Mouse (Mus musculus) intestine, postnatal 0 days (tissue): ENCODE results near the gene Mthfr. TPM values are rescaled to one million over a fixed set of nuclear protein-coding genes. Genes with fewer than 3 reads are reported as not detected.

Experiments
- ATAC-seq: fragments of 200-750 bp; cut with Nextera tagmentation; 2 replicates; pipeline ENCODE4 v1.8.0; 2017; ENCODE audit warnings: mild to moderate bottlenecking, moderate TSS enrichment, moderate library complexity
- H3K27ac ChIP-seq: fragments of 300-500 bp; sonication (generic); 2 replicates; pipeline ENCODE4 v1.5.1; 2014; ENCODE audit warnings: mild to moderate bottlenecking, low read depth, low read length, moderate library complexity
- H3K27me3 ChIP-seq: fragments of 300-500 bp; sonication (generic); replicated peaks from 2 replicates; pipeline ENCODE4 v1.6.1; 2014; ENCODE audit warnings: low read length, mixed read lengths; ENCODE audit not compliant: control insufficient read depth, insufficient read depth
- H3K36me3 ChIP-seq: fragments of 300-500 bp; sonication (generic); 2 replicates; pipeline ENCODE4 v1.6.1; 2014; ENCODE audit warnings: mild to moderate bottlenecking, moderate library complexity; ENCODE audit not compliant: control insufficient read depth, insufficient read depth
- H3K4me1 ChIP-seq: fragments of 300-500 bp; sonication (generic); replicated peaks from 2 replicates; pipeline ENCODE4 v1.6.1; 2014; ENCODE audit warnings: antibody characterized with exemption, low read length, mixed read lengths; ENCODE audit not compliant: control insufficient read depth, insufficient read depth
- H3K4me2 ChIP-seq: fragments of 300-500 bp; sonication (generic); replicated peaks from 2 replicates; pipeline ENCODE4 v1.6.1; 2014; ENCODE audit warnings: low read depth, mild to moderate bottlenecking, moderate library complexity
- H3K4me3 ChIP-seq: fragments of 300-500 bp; sonication (generic); 2 replicates; pipeline ENCODE4 v1.5.1; 2014; ENCODE audit warnings: low read depth, low read length
- H3K9ac ChIP-seq: fragments of 300-500 bp; sonication (generic); 2 replicates; pipeline ENCODE4 v1.6.1; 2014; ENCODE audit warnings: mild to moderate bottlenecking, low read depth, low read length
- H3K9me3 ChIP-seq: fragments of 300-500 bp; sonication (generic); 2 replicates; pipeline ENCODE4 v1.6.1; 2016; ENCODE audit warnings: mixed run types; ENCODE audit not compliant: control insufficient read depth
- CTCF ChIP-seq: sonication (generic); IDR thresholded peaks from 2 replicates; pipeline ENCODE4 v1.5.1; 2016; ENCODE audit warnings: low read depth, mild to moderate bottlenecking, control low read depth, antibody characterized with exemption, moderate library complexity
- WGBS: fragments of 180-500 bp; shearing (Covaris S2); extraction: QIAGEN DNeasy Blood & Tissue Kit; methylation state at CpG from one replicate; pipeline ENCODE4 v1.1.7; 2014; 5-methylcytosine and 5-hydroxymethylcytosine counted together
- polyA plus RNA-seq: library from polyadenylated mRNA; unstranded; fragments of >200 nt; fragmentation: Nextera tagmentation; extraction: Ambion mirVana; gene quantifications from 2 replicates; pipeline ENCODE4 v1.2.1, GENCODE M21; 2015

The Mthfr gene
- polyA plus RNA-seq, 1 experiment from 2014 or later: 11.7 TPM

DNA sequence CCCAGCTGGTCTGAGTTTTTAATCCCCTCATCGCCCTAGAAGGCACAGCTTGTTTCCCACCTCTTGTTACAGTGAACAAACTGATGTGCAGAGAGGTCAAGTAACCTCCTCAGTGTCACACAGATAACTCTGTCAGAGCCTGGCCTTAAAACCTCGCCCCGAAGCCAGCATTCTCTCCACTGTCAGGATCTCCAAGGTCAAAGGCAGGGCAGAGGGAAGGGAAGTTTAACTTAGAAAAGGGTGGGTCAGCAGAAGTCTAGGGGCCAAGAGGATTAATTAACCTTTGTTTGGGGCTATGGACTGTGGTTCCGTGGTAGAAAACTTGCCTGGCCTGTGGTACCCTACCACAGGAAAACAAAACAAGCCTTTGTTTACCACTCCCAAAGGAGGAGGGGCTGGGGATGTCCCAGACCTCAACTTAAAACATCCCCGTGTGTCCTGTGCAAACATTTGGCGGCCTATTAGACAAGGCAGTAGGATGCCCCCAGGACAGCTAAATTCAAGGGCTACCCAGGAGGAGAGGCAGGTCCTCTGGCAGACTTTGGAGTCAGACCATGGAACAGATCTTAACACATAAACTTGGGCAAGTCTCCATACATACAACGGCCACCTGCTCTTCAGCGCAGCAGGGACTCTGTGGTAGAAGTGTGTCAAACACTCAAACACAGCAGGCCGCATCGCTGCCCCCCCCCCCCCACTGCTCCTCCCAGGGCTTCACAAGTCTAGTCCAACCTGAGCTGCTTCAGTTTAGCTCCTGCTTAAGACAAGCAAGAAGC lies 46.4 kb downstream of the Mthfr start:
- no peaks in the 10 kb centered on the region for H3K9me3 ChIP-seq
- H3K4me1 ChIP-seq: 0 out of 2 replicates have a peak, but pooled peaks cover 4% of the 10 kb centered on the region
- WGBS: 47% methylated on average over 10 of the region's 10 CpGs
- H3K4me2 ChIP-seq: no peak overlapping the region
- H3K27me3 ChIP-seq: no peaks in the 10 kb centered on the region
- no peak overlapping the region for H3K9ac ChIP-seq
- no peak for ATAC-seq
- H3K4me3 ChIP-seq: no peak overlapping the region
- no peak for TF ChIP-seq CTCF
- peaks cover 15% of the 10 kb centered on the region for H3K36me3 ChIP-seq
- no peak overlapping the region for H3K27ac ChIP-seq

DNA sequence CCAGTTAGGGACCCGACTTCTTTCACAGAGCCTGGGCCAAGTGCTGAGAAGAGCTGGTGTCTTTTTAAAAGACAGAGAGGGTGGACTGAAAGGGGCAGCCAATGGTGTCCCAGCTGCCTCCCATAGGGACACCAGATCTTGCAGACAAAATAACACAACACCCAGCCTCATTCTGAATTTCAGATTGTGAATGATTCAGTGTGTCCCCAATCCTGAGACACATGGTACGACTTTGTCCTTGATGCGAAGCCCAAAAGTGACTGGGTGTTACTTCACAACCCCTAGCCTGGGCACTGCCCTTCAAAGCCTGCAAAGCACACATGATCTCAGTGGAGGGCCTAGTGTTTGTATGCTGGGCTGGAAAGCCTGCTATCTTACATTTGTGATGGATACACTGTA lies 47.0 kb downstream of the Mthfr start:
- no peak for ATAC-seq
- no peaks in the 10 kb centered on the region for H3K27me3 ChIP-seq

DNA sequence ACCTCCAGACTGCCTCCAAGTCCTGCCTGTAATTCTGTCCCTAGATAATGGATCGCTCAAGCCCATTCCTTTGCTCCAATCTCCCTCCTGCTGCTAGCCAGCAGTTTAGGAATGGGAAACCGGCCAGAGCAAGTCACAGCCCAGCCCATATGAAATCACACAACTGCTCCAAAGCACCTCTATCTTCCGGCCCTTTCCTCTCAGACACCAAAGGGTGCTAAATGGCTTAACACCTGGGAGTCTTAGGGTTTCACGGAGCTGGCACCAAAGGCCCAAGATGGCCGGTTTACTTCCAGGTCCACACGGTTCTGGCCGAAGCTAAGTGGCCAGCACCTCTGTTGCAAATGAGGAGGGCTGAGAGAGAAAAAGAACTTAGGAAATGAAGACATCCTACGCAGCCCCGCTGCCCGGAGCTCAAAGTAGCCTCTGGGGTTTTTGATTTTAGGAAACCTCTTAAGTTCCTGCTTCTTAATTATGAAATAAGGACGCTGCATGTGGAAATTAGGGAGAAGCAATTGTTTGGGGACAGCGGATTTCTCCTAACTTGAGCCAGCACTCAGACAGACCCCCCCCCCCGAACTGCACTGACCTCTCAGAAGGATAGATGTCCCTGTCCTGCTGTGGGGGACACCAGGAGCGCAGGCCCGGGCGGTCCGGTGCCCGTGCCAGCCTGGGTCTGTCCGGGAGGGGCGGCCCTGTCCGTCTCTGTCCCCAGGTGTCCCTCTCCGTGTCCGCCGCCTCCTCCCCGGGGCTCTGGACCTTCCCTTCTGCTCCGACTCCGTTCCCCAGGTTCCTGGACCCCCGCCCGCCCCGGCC lies 48.4 kb downstream of the Mthfr start:
- TF ChIP-seq CTCF: no peak
- ATAC-seq: peak; percentile 41
- H3K4me2 ChIP-seq: peak overlapping the region; percentile 87
- peak overlapping the region; percentile 74 for H3K9ac ChIP-seq
- no peaks in the 10 kb centered on the region for H3K9me3 ChIP-seq
- H3K27ac ChIP-seq: peak overlapping the region; percentile 54; the same call in 1 of the 2 replicates
- H3K36me3 ChIP-seq: no peaks in the 10 kb centered on the region; the same call in 1 of the 2 replicates
- 0 out of 2 replicates have a peak, but pooled peaks cover 4% of the 10 kb centered on the region for H3K4me1 ChIP-seq
- peak overlapping the region; percentile 80 for H3K4me3 ChIP-seq
- WGBS: 4% methylated on average over 29 of the region's 30 CpGs
- H3K27me3 ChIP-seq: no peaks in the 10 kb centered on the region

More for the DNA sequence above, 47.0 kb downstream of the Mthfr start:
- H3K9me3 ChIP-seq: no peaks in the 10 kb centered on the region
- 74% methylated on average over 3 of the region's 3 CpGs for WGBS
- H3K4me3 ChIP-seq: no peak overlapping the region
- no peak overlapping the region for H3K4me2 ChIP-seq
- H3K9ac ChIP-seq: no peak overlapping the region
- 0 out of 2 replicates have a peak, but pooled peaks cover 4% of the 10 kb centered on the region for H3K4me1 ChIP-seq
- TF ChIP-seq CTCF: no peak
- H3K36me3 ChIP-seq: peaks cover 9% of the 10 kb centered on the region
- H3K27ac ChIP-seq: no peak overlapping the region

DNA sequence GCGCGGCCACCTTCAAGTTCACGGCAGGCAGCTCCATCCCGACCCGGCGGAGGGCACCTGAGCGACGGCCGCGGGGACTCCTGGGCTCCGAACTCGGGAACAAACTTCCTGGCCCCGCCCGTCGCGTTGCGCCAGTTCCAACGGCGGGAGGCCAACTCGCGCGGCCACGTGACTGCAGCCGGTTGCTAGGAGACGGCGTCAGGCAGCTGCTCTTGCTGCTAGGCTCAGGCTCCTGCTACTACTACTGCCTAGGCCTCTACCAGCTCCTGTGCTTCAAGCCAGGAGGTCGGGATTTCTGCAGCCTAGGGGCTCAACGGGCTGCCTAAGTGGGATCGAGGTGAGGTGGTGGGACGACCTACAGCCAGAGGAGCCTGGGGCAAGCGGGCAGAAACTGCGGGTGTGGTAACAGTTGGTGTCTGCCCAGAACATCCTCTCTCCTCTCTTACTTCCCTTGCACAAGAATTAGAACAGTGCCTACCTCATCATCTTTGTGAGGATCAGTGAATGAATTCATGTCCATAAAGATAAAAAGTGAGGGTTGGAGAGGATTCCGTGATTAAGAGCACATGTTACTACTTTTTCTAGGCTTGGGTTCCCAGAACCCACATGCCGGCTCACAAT lies 49.1 kb downstream of the Mthfr start, which contains the start of gene Agtrap:
TSS of gene Agtrap (minus strand) at position 125 of the 621 bp plus-strand sequence.
- TF ChIP-seq CTCF: no peak
- H3K4me2 ChIP-seq: peak within 1 kb of the TSS; percentile 87
- H3K4me1 ChIP-seq: 0 out of 2 replicates have a peak, but pooled peaks cover 4% of the 10 kb centered on the region
- H3K9me3 ChIP-seq: no peaks in the 10 kb centered on the region
- H3K27me3 ChIP-seq: no peaks in the 10 kb centered on the region
- 7% methylated on average over 34 of the region's 34 CpGs for WGBS
- ATAC-seq: peak; percentile 88
- peak within 1 kb of the TSS; percentile 74 for H3K9ac ChIP-seq
- H3K4me3 ChIP-seq: peak within 1 kb of the TSS; percentile 80
- no peaks in the 10 kb centered on the region for H3K36me3 ChIP-seq
- peak within 1 kb of the TSS; percentile 54; the same call in 1 of the 2 replicates for H3K27ac ChIP-seq

DNA sequence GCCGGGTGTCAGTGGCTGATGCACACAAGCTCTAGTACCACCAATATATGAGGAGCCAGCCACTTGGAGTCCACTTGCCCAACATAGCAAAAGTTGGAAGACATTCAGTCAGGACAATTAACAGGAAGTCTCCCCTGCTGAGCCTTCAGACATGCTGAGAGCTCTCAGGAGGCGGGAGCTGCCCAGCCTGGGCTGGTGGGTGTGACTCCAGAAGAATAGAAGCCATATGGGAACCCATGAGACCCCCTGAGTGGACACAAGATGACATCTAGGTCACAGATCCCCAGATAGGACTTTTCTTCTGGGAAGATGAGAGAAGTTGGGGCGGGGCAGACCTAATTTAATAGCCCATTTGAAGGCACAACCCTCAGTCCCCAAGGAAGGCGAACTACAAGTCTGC lies 50.3 kb downstream of the Mthfr start:
- no peaks in the 10 kb centered on the region for H3K36me3 ChIP-seq
- no peaks in the 10 kb centered on the region for H3K9me3 ChIP-seq
- no peak overlapping the region for H3K4me3 ChIP-seq
- ATAC-seq: no peak
- H3K4me2 ChIP-seq: no peak overlapping the region
- WGBS: 82% methylated on average over 4 of the region's 4 CpGs
- no peaks in the 10 kb centered on the region for H3K27me3 ChIP-seq
- no peak overlapping the region for H3K27ac ChIP-seq
- H3K9ac ChIP-seq: no peak overlapping the region
- 0 out of 2 replicates have a peak, but pooled peaks cover 4% of the 10 kb centered on the region for H3K4me1 ChIP-seq
- TF ChIP-seq CTCF: no peak

DNA sequence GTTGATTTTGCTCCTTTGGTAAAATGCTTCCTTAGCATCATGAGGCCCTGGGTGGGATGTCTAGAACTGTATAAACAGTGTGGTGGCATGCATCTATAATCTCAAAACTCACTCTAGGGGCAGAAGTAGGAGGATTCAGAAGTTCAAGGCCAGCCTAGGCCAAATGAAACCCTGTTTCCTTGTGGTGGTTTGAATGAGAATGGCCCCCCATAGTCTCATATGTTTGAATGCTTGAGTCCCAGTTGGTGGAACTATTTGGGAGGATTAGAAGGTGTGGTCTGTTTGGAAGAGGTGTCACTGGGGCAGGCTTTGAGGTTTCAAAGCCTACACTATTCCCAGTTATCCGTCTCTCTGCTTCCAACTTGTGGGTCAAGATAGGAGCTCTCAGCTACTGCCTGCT lies 52.3 kb downstream of the Mthfr start:
- WGBS: 81% methylated on average over 1 of the region's 1 CpGs
- H3K9ac ChIP-seq: no peak overlapping the region

More for the DNA sequence above, 52.3 kb downstream of the Mthfr start:
- Histone ChIP-seq H3K4me2 (no peak overlapping the region), H3K4me1 (no peaks in the 10 kb centered on the region), H3K9me3 (no peaks in the 10 kb centered on the region), H3K27ac (no peak overlapping the region), H3K4me3 (no peak overlapping the region), H3K27me3 (no peaks in the 10 kb centered on the region), H3K36me3 (no peaks in the 10 kb centered on the region)
- TF ChIP-seq CTCF: no peak
- no peak for ATAC-seq
